Mouse (Mus musculus) regulatory T cell (primary cell): ENCODE measurements around the gene Prelid1.

Experiments used
- in situ Hi-C: fragments of 300-600 bp; cut with MboI, MseI; formaldehyde crosslinking; loops from one replicate; pipeline ENCODE4 v1.15.1; 2025; ENCODE audit warnings: high pct_unique_total_duplicates

The Prelid1 gene

DNA sequence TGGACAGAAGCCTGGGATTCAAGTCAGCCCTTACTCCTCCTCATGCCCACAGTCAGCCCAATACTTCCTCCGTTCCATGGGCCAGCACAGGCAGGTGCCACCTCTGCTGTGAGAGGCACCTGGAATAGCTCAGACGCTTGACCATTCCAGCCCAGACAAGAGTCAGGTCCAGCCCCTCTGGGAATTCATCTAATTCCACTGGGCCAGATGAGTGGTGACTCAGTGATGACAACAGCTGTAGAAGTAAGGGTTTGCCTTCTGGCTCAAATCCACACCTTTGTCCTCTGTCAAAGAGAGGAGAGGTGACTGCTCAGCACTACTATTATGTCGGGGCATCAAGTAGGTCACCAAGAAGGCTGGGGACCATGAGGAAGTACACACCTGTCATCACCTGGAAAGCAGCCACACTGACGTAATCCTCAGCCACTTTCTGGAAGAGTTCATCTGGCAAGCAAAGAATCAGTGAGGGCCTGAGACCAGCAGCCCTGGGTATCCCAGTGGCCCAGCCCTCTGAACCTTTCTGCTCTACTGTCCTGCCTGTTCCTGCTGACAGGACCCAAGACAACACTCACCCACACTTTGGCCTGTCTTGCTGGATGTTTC is at the start of gene Prelid1:
Gene Prelid1 (plus strand): TSS at position 570 of the 603 bp plus-strand sequence.
- in situ Hi-C loops, result no loop called here

DNA sequence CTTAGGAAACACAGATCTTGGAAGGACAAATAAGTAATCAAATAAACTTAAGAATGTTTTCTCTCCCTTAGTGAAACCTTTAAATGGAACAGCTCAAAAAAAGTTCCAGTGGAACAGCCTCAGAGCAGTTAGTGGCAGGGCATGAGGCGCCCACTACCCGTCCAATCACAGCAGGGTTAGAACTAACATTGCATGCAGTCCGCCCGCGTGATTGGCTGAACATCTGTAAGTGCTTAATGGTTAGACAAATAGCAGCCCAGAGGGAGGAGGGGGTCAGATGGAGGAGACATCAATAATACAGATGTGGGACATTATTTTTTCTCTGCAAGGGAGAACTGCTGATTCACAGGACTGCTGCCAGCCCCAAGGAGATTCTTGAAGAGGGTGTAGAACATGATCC is 43.1 kb upstream of the Prelid1 start:
- in situ Hi-C loops, result no loop called here

DNA sequence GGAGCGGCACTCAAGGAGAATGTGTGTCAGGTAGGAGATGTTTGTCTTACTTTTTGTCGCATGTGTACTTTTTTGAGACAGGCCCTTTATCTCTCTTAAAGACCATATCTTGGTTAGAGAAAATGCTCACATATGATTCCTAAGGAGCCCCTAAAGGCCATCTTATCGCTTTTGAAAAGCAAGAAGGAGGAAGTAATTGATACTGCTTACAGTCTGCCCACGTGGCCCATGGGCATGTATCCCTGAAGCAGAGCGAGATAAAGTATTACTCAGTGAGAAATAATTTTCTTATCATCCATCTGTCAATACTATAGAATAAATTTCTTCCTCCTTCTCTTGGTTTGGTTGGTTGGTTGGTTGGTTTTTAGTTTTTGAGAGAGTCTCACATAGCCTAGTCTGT is 42.7 kb upstream of the Prelid1 start:
- in situ Hi-C loops, result no loop called here

DNA sequence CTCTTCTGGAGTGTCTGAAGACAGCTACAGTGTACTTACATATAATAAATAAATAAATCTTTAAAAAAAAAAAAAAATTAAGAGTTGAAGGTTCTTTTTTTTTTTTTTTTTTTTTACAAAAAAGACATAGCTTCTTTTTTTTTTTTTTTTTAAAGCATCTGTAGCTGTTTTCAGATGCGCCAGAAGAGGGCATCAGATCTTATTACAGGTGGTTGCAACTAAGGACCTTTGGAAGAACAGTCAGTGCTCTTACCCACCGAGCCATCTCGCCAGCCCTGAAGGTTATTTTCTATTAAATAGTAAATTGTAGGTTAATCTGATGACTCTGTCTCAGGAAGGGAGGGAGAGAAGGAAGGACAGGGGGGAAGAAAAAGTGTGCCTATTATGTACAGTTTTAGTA is 31.4 kb upstream of the Prelid1 start:
- in situ Hi-C loops, result loop anchor here (10.0 kb wide), 1 partner anchor 644 kb away; no protein-coding TSS in a partner anchor

DNA sequence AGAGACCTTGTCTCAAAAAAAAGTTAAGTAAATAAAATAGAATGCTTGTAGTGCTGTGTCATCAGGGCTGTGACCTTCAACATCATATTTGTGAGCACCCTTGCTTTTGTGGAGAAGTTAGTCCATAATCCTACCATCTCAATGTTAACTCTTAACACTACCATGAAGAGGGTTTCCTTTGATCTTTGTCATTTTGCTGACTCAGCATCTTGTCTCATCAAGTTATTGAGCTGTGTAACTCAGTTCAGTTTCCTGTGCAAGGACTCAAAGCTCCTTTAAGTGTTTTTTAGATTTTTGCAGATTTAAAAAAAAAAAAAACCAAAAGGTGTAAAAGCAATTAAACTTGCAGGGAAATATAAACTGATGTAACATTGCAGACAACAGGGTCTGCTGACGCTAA is 23.5 kb upstream of the Prelid1 start:
- in situ Hi-C loops, result no loop called here

DNA sequence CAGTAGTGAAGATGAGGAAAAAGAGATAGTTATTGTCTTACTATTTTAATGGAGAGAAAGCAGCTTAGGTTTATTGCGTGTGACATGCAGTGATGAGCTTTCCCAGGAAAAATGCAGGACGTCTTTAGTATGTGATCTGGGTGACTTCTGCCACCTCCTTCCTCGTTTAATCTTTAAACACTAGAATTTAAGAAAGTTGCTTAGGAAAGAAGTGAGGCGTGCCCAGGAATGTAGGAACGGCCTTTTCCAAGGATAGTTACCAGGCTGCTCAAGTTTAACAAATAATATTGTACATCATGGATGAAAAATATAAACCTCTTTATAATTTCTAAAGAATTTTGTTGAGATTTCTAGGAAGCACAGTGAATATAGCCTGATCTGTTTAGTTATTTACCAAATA is 19.4 kb upstream of the Prelid1 start:
- in situ Hi-C loops, result loop anchor here (5.0 to 10.0 kb wide), 2 partner anchors 54 to 176 kb away; no protein-coding TSS in a partner anchor

DNA sequence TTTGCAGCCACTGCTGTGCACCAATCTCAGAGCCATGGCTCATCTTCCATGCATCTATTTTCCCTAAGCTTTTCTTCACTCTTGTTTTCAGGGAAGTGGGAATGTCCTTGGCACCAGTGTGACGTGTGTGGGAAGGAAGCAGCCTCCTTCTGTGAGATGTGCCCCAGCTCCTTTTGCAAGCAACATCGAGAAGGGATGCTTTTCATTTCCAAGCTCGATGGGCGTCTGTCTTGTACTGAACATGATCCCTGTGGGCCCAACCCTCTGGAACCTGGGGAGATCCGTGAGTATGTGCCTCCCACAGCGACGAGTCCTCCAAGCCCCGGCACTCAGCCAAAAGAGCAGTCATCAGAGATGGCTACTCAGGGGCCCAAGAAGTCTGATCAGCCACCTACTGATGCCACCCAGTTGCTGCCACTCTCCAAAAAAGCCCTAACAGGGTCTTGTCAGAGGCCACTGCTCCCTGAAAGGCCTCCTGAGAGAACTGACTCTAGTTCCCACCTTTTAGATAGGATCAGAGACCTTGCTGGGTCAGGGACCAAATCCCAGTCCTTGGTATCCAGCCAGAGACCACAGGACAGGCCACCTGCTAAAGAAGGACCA is 8.2 kb upstream of the Prelid1 start:
- in situ Hi-C loops, result no loop called here

DNA sequence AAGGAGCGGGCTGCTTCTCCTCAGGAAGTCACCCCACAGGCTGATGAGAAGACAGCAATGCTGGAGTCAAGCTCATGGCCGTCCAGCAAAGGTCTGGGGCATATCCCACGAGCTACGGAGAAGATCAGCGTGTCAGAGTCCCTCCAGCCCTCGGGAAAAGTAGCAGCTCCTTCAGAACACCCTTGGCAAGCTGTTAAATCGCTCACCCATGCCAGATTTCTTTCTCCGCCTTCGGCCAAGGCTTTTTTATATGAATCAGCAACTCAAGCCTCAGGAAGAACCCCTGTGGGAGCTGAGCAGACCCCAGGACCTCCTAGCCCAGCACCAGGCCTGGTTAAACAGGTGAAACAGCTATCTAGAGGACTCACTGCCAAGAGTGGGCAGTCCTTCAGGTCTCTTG is 7.2 kb upstream of the Prelid1 start:
- in situ Hi-C loops, result no loop called here

DNA sequence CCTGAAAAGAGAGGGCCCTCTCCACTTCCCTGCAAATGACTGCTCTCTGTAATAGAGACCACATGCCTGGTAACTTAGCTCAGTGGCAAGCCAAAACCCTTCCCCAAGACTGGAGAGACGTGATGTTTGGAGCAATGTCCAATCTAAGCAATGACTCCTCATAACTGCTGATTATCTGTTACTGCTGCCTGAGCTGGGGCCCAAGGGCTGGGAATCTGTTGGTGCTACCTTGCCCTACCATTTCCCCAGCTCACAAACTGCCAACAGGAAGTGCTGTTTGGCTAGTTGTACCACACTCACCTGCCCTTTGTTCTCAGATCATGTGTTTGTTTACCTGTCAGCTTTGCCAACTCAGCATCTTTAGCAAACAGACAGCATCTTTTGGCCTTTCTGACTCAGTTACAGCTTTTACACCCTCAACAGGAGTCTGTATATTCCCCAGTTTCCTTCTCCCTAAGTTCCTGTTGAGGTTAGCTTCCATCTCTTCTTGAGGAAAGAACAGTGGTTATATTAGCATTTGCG is 5.3 kb upstream of the Prelid1 start:
- in situ Hi-C loops, result no loop called here

DNA sequence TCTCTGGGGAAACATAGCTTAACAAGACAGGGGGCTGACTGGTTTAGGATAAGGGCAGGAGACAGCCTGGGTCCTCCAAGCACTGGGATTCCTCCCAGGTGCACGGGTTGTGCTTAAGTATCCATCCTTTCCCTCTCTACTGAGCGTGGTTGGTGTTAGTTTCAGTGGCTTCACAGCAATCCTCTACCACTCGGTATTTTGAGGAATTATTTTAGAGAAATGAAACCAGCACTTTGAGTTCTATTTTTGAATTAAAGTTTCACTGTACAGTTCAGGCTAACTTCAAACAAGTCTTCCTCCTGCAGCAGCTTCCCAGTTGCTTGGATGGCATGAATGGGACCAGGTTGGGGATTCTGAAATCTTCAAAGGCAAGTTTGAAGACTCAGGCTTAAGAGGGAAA is 1.9 kb upstream of the Prelid1 start:
- in situ Hi-C loops, result no loop called here

DNA sequence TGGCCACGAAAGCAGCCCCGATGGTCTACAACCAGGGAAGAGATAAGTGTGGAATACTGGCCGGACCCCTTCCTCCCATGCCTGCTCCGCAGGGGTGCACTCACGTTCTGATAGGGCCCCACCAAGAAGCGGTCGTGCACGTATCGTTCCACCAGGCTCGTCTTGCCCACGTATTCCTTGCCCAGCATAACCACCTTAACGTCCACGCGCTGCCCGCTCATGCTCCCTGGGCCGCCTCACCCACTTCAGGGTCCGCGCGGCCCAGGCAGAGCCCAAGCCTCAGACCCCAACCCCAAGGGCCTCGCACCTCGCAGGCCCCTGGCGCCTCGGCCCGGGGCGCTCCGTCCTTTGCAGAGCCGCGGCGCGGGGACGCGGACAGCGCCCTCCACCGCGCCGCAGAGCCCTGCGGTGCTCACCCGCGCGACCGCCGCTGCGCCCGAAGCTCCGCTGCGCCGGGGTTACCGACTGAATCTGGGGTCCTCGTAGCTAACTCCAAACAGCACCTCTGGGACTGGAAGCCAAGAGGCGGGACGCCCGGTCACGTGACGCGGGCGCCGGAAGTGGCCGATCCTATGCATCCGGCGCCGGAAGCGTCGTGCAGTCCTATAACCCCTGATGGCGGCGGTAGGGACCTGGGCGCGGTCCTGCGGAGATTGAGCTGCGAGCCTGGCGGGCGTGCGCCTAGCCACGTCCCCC is 1.3 kb downstream of the Prelid1 start, which contains the start of gene Rab24:
Gene Rab24 (minus strand): TSS at position 513 of the 696 bp plus-strand sequence.
- in situ Hi-C loops, result no loop called here

DNA sequence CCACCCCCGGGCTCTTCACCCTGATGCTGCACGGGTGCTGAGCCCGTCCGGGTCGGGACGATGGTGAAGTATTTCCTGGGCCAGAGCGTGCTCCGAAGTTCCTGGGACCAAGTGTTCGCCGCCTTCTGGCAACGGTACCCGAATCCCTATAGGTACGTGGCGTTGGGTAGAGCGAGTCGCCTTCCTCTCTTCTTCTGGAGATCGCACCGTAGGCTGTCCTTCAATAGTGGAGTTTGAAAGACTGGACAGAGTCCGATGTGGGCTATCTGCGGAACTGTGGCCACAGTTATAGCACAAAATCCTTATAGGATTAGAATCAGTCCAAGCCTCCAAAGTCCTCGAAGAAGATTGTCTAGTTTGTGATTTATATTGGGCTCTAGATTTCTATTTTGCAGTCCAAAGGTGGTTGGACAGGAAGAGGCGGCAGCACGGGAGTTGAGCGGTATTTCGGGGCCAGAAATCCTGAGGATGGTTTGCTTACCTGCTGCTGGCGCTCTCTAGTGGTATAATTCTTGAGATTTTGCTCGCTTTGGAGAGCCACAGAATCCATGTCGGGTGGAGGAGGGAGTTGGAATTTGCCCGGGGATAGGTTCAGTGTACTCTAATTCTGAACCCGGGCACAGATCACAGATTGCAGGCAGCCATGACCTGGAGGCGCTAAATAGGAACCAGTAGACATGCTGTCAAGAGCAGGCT is 2.0 kb downstream of the Prelid1 start:
- in situ Hi-C loops, result no loop called here

DNA sequence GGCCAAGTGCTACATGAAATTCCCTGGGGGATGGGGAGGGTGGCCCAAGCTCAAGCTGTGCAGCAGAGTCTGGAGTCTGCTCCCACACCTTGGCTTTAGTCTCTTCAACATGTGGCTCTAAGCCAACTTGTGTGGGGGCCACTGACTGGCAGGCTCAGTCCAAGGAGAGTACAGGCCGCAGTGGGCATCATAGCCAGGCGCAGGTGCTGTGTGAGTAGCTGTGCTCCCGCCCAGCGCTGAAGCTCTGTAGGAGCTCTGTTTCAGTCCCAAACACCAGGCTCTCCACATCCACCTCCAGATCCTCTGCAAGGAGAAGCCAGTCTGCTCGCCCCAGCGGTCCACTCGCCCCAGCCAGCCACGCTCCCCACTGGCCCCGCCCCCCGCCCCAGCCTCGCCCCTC is 5.3 kb downstream of the Prelid1 start:
- in situ Hi-C loops, result no loop called here

DNA sequence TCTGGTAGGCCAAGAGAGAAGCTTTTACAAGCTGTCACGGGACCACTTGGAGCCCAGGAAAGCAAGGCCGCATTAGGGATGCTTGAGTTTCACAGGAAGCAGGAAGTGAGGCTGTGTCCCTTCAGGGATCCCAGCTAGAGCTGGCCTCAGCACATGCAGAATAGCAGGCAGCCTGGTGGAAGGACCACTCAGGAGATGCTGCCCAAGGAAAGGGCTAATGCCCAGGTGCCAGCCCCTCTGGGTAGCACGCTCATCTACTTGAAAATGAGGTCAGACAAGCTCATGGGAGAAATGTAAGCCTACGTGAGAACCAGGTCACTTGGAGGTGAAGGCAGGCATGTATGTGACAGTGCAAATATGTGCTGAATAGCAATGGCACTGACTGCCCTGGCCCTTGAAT is 6.9 kb downstream of the Prelid1 start:
- in situ Hi-C loops, result no loop called here

DNA sequence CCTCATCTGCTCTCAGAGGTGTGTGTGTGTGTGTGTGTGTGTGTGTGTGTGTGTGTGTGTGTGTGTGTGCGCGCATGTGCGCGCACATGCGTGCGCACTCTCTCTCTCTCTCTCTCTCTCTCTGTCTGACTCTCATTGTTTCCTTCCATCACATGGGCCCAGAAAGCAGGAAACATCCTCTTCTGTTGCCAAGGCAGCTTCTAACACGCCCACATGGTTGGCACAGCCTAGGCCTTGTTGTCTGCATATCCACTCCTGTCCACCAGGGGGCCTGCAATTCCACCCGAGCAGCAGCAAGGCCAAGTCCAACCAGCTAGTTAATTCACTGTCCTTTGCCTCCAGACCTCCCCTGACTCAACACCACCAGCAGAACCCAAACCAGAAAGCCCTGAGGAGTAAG is 7.3 kb downstream of the Prelid1 start:
- in situ Hi-C loops, result no loop called here

DNA sequence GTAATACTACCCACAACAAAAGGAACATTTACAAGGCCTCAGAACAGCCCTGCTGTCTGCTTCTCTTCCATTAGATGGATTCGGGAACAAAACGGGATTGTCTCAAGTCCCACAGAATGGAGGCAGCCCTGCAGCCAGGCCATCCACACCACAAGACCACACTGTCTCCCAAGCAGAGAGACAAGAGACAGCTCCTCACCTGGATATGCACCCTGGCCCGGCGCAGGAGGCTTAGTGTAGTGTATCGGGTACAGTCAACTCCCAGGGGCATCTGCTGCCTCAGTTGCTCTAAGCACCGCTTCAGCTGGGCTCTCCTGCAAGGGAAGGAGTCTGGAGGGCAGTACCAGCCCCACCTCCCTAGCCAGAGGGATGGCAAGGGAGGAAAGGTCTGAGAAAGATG is 7.9 kb downstream of the Prelid1 start:
- in situ Hi-C loops, result no loop called here

DNA sequence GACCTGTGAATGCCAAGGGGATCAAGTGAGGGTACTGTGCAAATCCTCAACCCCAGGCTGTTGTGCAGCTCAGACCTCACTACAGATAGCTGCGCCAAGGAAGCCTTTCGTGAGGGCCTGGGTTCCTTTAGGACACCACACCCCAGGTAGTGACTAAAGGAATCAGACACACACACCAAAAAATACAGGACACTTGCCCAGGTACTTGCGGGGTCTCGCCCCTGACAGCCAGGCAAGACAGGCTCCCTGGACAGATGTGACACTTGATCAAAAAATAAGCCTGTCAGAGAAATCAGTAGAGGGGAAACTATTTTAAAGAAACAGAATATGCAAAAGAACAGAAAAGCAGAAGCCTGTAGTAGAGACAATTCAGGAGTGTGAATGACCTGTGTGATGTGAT is 8.3 kb downstream of the Prelid1 start:
- in situ Hi-C loops, result no loop called here

DNA sequence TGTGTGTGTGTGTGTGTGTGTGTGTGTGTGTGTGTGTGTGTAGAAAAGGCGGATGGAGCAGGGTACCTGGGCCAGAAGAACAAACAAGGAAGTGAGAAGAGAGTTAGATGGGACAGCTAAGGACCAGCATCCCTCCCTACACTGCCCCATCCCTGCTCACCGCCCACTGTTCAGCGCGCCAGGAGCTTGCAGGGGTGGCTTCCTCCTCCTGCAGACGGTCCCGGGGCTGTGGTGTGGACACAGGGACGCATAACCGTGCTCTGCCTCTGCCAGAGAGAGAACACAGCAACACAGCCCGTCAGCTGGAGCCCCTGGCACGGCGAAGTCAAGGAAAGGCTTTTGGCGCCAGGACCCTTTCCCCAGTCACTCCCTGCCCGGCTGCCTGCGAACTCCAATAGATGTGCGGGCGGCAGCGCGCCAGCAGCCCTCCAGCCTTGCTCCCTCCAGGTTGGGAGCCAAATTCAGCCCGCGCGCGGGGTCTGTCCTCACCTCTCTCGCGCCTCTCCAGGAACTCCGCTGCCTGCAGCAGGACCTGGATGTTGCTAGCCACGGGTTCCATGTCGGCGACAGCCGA is 8.9 kb downstream of the Prelid1 start:
- in situ Hi-C loops, result no loop called here

DNA sequence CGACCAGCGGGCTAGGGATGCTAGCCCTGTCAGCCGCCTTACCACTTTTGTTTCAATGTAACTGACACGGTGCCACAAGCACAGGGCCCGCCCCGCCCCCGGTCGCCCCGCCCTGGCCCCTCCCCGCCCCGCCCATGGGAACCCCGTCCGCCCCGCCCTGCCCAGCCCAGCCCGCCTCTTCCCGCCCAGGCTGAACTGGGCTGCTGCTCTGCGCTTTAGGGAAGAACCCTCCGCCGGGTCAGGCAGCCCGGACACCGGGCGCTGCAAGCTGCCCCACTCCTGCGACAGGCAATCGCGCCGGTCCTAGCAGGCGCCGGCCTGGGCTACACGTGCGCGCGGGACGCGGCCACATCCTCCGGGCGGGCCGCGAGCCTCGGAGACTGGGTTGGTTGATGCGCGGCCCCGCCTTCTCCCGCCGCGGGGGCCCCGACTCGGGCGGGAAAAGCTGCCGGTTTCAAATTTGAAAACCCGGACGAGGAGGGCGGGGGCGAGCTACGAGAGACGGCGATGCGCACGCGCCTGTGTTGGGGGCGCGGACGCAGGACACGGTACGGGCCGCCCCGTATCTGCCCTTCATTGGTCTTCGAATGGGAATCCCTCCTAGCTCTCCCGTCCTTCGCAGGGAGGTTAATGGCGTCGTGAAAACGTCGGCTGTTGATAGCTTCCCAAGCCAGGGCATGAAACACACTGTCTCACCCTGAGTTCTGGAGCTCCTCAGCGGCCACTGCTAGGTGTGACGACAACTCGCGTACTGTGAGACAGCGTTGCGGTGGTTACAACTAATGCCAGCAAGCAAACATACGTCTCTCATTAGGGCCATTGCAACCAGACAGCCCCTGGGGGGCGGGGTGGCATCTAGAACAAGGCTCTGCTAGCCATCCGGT is 9.6 kb downstream of the Prelid1 start, which contains the start of gene Mxd3:
Gene Mxd3 (minus strand): TSS at position 141 of the 884 bp plus-strand sequence.
- in situ Hi-C loops, result no loop called here

DNA sequence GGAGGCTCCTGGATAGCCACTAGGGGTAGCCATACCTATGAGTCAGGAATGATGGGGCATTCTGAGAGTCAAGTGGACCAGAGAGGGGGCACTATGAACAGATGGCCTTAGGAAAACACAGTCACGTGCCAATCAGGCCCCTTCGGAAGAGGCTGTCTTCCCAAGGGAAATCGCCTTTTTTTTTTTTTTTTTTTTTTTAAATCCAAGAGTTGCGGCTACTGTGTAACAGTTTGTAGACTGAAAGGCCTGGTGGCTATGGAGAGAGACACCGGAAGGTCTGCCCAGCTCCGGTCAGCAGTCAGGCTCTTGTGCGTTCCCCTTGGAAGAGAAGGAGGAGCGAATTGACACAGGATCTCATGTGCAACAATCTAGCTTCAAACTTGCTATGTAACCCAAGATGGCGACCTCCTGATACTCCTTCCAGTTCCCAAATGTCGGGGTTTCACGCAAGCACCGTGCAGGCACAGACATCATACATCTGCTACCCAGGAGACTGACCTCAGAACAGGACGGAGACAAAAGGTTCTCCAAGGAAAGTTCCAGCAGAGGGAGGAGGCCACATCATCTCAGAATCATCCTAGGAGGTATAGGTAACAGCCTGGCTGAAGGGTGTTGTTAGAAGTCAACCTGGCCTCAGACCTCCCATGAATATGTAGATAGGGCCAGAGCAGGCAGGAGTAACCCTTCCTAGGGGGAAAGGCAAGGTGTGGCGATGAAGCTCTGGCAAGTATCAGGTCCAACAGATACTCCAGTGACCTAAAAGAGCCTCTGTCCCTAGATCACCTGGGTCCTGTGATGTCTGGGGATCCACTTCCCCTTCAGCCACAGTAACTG is 10.5 kb downstream of the Prelid1 start:
- in situ Hi-C loops, result no loop called here
